Mouse (Mus musculus) adrenal gland, postnatal 36 days (tissue): ENCODE data around the gene Tifa. TPM values are rescaled to one million over a fixed set of nuclear protein-coding genes. Genes with fewer than 3 reads are reported as not detected.
A peak's percentile ranks its signal among the peaks of the same experiment; 100 is the strongest.

Experiments used
- DNase-seq, 2 experiments: peaks; one replicate each; pipeline ENCODE4 v3.0.0; 2021; ENCODE audit warnings: mixed read lengths in 1 of 2
- total RNA-seq, 2 experiments: library from RNA; stranded (reverse); gene quantifications; 2 replicates each; pipeline ENCODE4 v1.2.3; 2021

Tifa gene
- total RNA-seq, 2 experiments from 2014 or later, result 4.4 to 4.9 TPM

GRCm38 (mm10) chr3:127787032-127787431 is 2.6 kb upstream of the Tifa start:
- no peak for DNase-seq

GRCm38 (mm10) chr3:127788038-127788437 is 1.6 kb upstream of the Tifa start:
- peak; percentile 26 to 38 for DNase-seq

DNA sequence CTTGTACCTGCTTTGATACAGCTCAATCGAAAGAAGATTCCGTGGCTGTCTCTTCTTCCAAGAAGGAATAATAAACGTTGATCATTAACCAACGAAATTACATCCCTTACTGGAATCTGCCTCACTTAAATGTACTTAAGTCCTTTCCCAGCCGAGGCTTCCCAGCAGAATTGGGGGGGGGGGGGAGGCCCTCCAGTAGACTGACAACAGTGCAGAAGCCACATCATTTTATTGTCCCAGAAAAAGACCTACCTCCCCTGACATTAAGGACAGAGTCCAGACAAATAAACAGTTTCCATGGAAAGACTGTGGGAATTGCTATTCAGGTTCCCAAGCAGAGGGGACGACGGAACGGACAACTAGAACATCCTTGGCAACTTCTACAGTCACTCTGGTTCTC is 686 bp upstream of the Tifa start:
- DNase-seq, result no peak

- peak; percentile 40 to 65 for DNase-seq
Measured at GRCm38 (mm10) chr3:127790234-127791055, 840 bp downstream of the Tifa start.

DNA sequence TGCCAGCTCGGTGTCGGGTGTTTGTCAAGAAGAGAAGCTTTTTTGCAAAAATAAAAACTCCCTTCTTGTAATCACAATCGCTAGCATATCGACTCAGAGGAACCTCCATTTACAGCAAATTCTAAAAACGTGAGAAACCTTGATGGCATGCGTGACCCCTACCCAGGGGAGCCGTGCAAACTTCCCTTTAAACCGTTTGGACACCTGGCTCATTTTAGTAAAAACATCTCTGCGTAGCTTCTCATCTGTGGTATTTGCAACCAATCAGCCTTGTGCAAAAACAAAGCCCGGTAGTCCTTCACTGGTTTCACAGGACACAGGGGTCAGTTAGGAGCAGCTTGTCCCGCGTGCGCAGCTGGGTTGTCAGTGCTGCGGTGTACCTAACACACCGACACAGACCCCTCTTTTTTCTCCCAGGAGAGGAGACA is 1.5 kb downstream of the Tifa start:
- DNase-seq, result no peak

DNA sequence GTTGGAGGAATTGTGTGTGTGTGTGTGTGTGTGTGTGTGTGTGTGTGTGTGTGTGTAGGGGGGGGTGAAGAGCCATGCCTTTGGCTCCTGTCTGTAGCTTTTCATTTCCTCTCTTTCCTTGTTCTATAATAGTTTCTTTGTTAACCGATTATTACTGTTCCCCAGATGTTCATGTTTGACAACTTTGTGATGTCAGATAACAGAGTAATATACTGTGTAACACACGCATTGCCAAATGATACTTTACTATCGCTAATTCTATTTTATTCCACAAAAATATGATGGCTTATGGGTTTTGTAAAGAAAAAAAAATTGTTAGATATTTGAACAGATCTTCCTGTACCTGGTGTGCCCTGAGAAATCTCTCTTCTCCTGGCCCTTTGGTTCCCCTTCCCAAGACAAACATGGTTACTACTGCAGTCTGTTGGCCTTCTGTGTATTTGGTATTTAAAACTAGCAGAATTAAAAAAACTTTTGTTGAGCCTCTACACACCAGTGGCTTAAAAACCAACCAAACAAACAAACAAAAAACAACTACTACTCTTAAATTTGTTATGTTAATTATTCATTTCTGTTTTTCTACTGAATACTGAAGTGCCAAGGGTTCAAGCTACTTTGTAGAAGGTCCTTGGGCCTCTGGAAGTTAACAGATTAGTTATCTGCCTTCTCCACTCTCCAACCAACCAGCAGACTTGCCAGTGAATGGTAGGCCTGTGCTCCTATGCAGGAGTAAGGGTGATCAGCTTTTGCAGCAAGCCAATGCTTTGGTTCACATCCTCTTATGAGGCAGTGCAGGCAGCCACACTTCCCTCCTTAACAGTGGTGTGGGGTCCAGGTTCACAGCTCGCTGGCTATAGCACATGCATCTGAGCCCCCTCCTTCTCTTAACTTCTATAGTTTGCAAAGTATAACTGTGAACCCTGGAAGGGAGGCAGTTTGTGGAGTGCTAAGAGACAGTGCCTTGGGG is 2.3 kb downstream of the Tifa start:
- no peak for DNase-seq

DNA sequence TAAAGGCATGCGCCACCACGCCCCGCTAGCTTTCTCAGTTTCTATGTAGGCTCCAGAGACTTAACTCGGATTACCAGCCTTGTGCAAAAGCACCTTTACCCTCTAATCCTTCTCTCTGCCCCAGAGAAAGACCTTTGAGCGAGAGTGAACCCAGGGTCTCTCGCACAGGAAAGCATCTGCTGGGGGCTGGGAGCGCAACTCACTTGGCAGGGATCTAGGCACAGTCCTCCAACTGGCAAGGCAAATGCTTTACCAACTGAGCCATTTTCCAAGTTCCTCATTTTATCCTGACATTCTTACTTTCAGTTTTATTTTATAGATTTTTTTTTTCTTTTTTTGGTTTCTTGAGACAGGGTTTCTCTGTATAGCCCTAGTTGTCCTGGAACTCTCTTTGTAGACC is 3.4 kb downstream of the Tifa start:
- DNase-seq, result no peak

- no peak for DNase-seq
Measured at GRCm38 (mm10) chr3:127795762-127796161, 6.2 kb downstream of the Tifa start.

- no peak for DNase-seq
Measured at GRCm38 (mm10) chr3:127796271-127796670, 6.7 kb downstream of the Tifa start.

DNA sequence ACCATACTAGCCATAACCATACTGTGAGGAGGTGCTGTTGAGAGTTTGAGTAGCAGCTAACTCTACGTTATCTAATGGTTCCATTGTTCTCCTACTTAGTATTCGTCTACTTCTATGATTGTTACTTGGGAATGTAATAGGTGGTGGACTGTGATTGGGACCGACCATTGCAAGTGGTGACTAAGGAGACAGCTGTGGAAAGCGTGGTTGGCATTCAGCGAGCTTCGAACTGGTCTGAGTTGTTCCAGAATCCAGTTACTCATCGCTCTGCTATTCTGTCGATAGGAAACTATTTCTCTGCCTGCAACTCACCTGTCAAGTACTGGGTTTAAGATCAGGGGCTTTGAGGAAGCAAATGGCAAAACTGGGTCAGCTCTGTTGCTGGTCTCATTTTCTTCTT is 11.6 kb downstream of the Tifa start:
- no peak for DNase-seq

DNA sequence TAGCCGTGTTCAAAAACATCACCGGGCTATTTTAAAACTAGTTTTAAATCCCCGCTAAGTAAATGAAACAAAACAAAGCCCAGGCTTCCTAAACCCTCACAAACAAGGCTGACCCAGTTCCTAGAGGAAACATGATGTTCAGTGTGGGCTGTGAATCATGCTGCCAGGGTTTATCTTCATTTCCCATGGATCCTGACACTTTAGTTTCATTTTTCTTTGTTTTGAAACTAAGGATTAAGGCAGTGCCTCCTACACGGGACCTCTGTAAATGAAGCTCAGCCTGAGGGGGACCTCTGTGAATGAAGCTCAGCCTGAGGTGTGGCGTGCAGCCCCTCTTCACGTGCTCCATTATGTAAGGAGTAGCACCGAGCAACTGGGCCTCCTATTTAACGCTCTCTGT is 13.2 kb downstream of the Tifa start:
- peak in 1 of 2 experiments; percentile 40 for DNase-seq

GRCm38 (mm10) chr3:127804439-127804838 is 14.8 kb downstream of the Tifa start:
- DNase-seq, result no peak

DNA sequence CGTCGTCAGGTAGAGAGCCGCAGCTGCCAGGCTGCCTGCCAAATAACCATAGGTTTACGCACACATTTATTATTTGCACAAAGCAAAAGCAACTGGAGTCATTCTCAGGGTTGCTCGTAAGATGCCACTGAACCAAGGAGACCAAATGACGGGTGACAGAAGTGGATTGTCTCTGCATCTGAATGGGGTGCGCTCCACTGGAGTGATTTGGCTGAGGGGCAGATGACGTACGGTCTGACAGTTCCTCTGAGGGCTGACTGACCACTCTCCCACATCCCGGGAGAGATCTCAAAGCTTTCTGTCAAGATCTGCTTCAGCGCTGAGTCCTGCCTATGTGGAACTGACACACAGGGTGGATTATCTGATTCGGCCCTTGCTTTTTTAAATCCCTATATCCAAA is 15.5 kb downstream of the Tifa start:
- DNase-seq, result no peak

- no peak for DNase-seq
Measured at GRCm38 (mm10) chr3:127805991-127806390, 16.4 kb downstream of the Tifa start.

DNA sequence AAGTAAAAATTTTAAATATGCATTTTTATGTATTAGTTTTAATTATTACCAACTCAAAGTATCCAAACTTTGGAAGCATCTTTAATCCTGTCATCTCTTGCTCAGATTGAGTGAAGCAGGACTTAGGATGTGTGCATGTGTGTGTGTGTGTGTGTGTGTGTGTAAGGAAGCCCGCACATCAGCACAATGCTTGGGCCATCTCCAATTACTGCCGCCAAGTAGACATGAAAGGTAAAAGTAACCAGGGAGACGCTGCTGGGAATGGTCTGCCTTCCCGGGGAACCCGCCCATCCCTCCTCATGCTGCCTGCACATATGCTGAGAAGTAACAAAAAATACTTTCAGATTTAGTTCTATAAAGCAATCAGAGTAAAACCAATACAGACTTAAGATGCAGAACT is 18.2 kb downstream of the Tifa start:
- DNase-seq, result no peak

DNA sequence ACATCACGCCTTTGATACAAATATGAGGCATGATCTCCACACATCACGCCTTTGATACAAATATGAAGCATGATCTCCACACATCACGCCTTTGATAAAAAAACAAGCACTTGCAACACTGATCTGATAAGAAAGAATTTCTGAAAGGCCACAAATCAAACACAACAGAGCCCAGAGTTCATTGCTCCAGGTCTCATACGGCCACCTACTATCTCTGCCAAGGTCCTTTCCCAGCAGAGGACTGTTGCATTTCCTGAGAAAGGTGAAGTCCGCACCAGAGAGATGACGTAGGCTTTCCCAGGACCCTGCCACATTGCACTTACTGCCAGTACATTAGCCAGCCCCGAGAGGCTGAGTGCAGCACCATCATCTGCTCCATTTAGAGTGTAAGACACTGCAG is 19.5 kb downstream of the Tifa start:
- no peak for DNase-seq

DNA sequence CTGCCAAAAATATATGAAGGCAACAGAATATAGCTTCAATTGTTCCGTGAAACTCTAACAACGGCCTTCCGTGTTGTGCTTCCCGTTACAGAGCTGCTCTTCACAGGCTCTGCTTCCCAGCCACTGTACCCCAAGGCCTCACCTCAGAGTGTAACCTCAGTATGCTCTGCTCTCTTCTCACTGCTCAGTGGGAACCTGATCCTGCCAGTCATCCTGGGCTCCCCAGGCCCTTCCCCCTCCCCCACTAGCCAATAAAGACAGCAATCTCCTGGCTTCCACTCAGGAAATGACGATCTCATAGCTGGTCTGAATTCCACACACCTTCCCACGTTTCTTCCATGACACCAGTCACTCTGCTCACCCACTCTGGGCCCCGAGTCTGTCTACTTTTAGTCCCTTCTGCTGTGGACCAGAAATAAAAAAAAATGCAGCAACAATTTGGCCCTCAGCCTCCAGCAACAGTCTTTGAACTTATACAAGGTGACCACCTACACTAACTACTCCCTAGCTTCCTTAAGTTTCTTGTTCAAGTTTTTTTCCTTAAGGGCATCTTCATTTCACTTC is 27.6 kb downstream of the Tifa start:
- DNase-seq, result no peak

GRCm38 (mm10) chr3:127818694-127819663 is 29.4 kb downstream of the Tifa start:
- DNase-seq, result no peak

- DNase-seq, result no peak
Measured at GRCm38 (mm10) chr3:127820400-127820799, 30.8 kb downstream of the Tifa start.

DNA sequence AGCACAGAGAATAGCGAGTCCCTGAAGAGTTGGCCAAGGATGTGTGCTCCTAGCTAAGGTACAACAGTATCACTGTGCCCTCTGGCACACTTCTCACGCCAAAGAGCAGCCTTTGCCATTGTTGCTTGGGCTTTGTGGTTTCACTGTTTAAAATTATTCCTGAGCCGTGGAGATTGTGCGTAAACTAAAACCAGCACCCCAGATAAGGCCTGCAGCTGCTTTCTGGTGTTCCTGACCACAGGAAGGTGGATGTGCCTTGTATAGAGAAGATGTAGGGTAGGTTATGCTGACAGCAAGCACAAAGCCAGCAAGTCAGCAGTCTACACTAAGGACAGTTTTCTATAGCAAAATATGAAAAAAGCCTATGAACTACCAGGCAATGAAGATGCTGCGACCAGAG is 31.6 kb downstream of the Tifa start:
- no peak for DNase-seq
